Mouse (Mus musculus) kidney, adult 2 months (tissue): ENCODE results near the gene Cog3. TPM values are rescaled to one million over a fixed set of nuclear protein-coding genes. Genes with fewer than 3 reads are reported as not detected.

Experiments
- DNase-seq: peaks from one replicate; pipeline ENCODE4 v3.0.0; 2021
- H3K27ac ChIP-seq: fragments of 200-500 bp; 2 replicates; pipeline ENCODE4 v1.5.1; 2012; ENCODE audit warnings: low read depth, low read length, control low read depth, inconsistent platforms; ENCODE audit not compliant: insufficient read depth
- H3K27me3 ChIP-seq: fragments of 200-500 bp; replicated peaks from 2 replicates; pipeline ENCODE4 v1.6.1; 2012; ENCODE audit warnings: mild to moderate bottlenecking, moderate library complexity, low read length, inconsistent platforms; ENCODE audit not compliant: control insufficient read depth, insufficient read depth
- H3K36me3 ChIP-seq: fragments of 200-500 bp; 2 replicates; pipeline ENCODE4 v1.6.1; 2012; ENCODE audit warnings: mild to moderate bottlenecking, moderate library complexity, low read length, inconsistent platforms; ENCODE audit not compliant: control insufficient read depth, insufficient read depth
- H3K4me1 ChIP-seq: fragments of 200-500 bp; 2 replicates; pipeline ENCODE4 v1.6.1; 2011; ENCODE audit warnings: low read length; ENCODE audit not compliant: control insufficient read depth, insufficient read depth
- H3K4me3 ChIP-seq: fragments of 200-500 bp; 2 replicates; pipeline ENCODE4 v1.5.1; 2011; ENCODE audit warnings: mild to moderate bottlenecking, low read depth, low read length, control low read depth; ENCODE audit not compliant: insufficient read depth
- CTCF ChIP-seq: fragments of 200-500 bp; conservative IDR thresholded peaks from 2 replicates; pipeline ENCODE4 v1.5.1; 2011; ENCODE audit warnings: low read depth, mild to moderate bottlenecking, control low read depth, low read length, moderate library complexity, mixed read lengths; ENCODE audit not compliant: insufficient read depth, insufficient read length
- POLR2A ChIP-seq: fragments of 200-500 bp; IDR thresholded peaks from one replicate; pipeline ENCODE4 v1.6.1; 2011; ENCODE audit warnings: low read depth, low read length, control low read depth
- WGBS: fragments of 180-500 bp; shearing (Covaris S2); methylation state at CpG from one replicate; pipeline ENCODE4 v1.1.7; 2018; 5-methylcytosine and 5-hydroxymethylcytosine counted together
- polyA plus RNA-seq: library from polyadenylated mRNA; depleted of rRNA; stranded (reverse); fragments of >200 nt; gene quantifications from 2 replicates; pipeline ENCODE4 v1.2.3, GENCODE M21; 2012

Gene Cog3
- polyA plus RNA-seq, 1 experiment = 10.0 TPM

- no peak overlapping the region for H3K27ac ChIP-seq
- no peak for DNase-seq
These were observed 34.2 kb downstream of the Cog3 start for GRCm38 (mm10) chr14:75720121-75720520.

GRCm38 (mm10) chr14:75716410-75716809 lies 37.9 kb downstream of the Cog3 start:
- no peak for TF ChIP-seq POLR2A
- no peak for TF ChIP-seq CTCF
- no peaks in the 10 kb centered on the region for H3K27me3 ChIP-seq
- H3K4me3 ChIP-seq = no peak overlapping the region
- no peaks in the 10 kb centered on the region for H3K4me1 ChIP-seq
- peaks cover 2% of the 10 kb centered on the region for H3K36me3 ChIP-seq
- no peak for DNase-seq
- H3K27ac ChIP-seq = no peak overlapping the region
- WGBS = 81% methylated on average over 4 of the region's 4 CpGs

More at GRCm38 (mm10) chr14:75720121-75720520, 34.2 kb downstream of the Cog3 start:
- 88% methylated on average over 5 of the region's 5 CpGs for WGBS
- Histone ChIP-seq H3K4me3 (no peak overlapping the region), H3K36me3 (peaks cover 3% of the 10 kb centered on the region), H3K4me1 (no peaks in the 10 kb centered on the region), H3K27me3 (no peaks in the 10 kb centered on the region)
- no peak for TF ChIP-seq CTCF
- TF ChIP-seq POLR2A = no peak

- peak; percentile 17 for DNase-seq
- peaks cover 6% of the 10 kb centered on the region for H3K4me1 ChIP-seq
- 72% methylated on average over 4 of the region's 4 CpGs for WGBS
- H3K36me3 ChIP-seq = peaks cover 5% of the 10 kb centered on the region
- H3K4me3 ChIP-seq = no peak overlapping the region
- no peak overlapping the region for H3K27ac ChIP-seq
- no peak for TF ChIP-seq CTCF
- TF ChIP-seq POLR2A = no peak
- H3K27me3 ChIP-seq = no peaks in the 10 kb centered on the region
These were observed 40.7 kb downstream of the Cog3 start for GRCm38 (mm10) chr14:75713661-75714060.

DNA sequence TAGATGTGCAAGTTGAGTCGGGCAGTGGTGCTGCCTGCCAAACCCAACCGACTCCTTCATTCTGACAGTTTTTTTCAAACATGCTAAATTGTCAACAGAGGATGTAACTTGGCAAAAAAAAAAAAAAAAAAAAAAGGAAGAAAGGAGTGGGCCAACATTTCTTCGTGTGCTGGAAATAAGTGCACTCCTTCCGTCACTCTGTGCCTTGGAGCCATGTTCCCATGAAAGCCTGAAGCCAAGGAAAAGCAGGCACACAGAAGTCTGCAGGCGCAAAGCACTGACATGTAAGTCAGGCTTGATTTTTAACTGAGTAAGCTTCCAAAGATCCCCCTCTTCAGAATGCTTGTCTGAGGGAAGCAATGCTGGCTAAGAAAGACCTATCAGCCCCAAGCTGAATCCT lies 41.6 kb downstream of the Cog3 start:
- DNase-seq = no peak
- 82% methylated on average over 5 of the region's 5 CpGs for WGBS
- H3K4me3 ChIP-seq = no peak overlapping the region
- H3K4me1 ChIP-seq = peaks cover 8% of the 10 kb centered on the region
- no peaks in the 10 kb centered on the region for H3K27me3 ChIP-seq
- TF ChIP-seq CTCF = no peak
- TF ChIP-seq POLR2A = no peak
- H3K36me3 ChIP-seq = peaks cover 5% of the 10 kb centered on the region
- H3K27ac ChIP-seq = no peak overlapping the region

DNA sequence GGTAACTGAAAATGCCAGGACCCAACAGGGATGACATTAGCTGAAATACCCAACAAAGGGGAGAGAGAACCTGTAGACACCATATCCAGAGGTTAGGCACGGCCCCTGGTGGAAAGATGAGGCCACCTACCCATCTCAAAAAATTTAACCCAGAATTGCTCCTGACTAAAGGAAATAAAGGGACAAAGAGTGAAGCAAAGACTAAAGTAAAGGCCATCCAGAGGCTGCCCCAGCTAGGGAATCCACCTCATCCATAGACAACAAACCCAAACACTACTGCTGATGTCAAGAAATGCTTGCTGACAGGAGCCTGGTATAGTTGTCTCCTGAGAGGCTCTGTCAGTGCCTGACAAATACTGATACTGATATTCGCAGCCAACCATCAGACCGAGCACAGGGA lies 42.6 kb downstream of the Cog3 start:
- WGBS = 93% methylated on average over 3 of the region's 3 CpGs
- Histone ChIP-seq H3K4me3 (no peak overlapping the region), H3K36me3 (peaks cover 6% of the 10 kb centered on the region)

GRCm38 (mm10) chr14:75708986-75709385 lies 45.3 kb downstream of the Cog3 start:
- Histone ChIP-seq H3K4me3 (no peak overlapping the region), H3K27ac (peak overlapping the region; percentile 73), H3K4me1 (peaks cover 13% of the 10 kb centered on the region), H3K27me3 (no peaks in the 10 kb centered on the region), H3K36me3 (peaks cover 9% of the 10 kb centered on the region)
- DNase-seq = peak; percentile 73
- 51% methylated on average over 1 of the region's 1 CpGs for WGBS
- TF ChIP-seq CTCF = no peak
- no peak for TF ChIP-seq POLR2A

More for the DNA sequence above, 42.6 kb downstream of the Cog3 start:
- TF ChIP-seq POLR2A (no peak), CTCF (no peak)
- no peak for DNase-seq
- H3K27ac ChIP-seq = no peak overlapping the region
- no peaks in the 10 kb centered on the region for H3K27me3 ChIP-seq
- H3K4me1 ChIP-seq = peaks cover 9% of the 10 kb centered on the region

GRCm38 (mm10) chr14:75707771-75708170 lies 46.5 kb downstream of the Cog3 start:
- Histone ChIP-seq H3K27me3 (no peaks in the 10 kb centered on the region), H3K4me3 (no peak overlapping the region), H3K27ac (0 out of 2 replicates have a peak overlapping the region, but pooled peaks have one; percentile 65), H3K4me1 (peaks cover 13% of the 10 kb centered on the region), H3K36me3 (peaks cover 7% of the 10 kb centered on the region)
- WGBS = 52% methylated on average over 7 of the region's 7 CpGs
- TF ChIP-seq CTCF = no peak
- TF ChIP-seq POLR2A = no peak
- no peak for DNase-seq
